Mouse (Mus musculus) frontal cortex, adult 2 months (tissue): ENCODE results near the gene Smug1. TPM values are rescaled to one million over a fixed set of nuclear protein-coding genes. Genes with fewer than 3 reads are reported as not detected.

ENCODE experiments used
- DNase-seq, 2 experiments: peaks; one replicate each; pipeline ENCODE4 v3.0.0; 2022; ENCODE audit warnings: low spot score in 1 of 2; ENCODE audit errors: extremely low spot score in 1 of 2
- polyA plus RNA-seq: library from polyadenylated mRNA; depleted of rRNA; stranded (reverse); fragments of >200 nt; gene quantifications from 2 replicates; pipeline ENCODE4 v1.2.3, GENCODE M21; 2012; rRNA removed

The Smug1 gene
- polyA plus RNA-seq: 16.1 and 16.3 TPM in 2 replicates

- no peak for DNase-seq
Observed at GRCm38 (mm10) chr15:103167042-103167615, at the start of gene Smug1. TSS of gene Smug1 (minus strand) at chr15:103167092.

GRCm38 (mm10) chr15:103216052-103216451 is 49.2 kb upstream of the Smug1 start:
- DNase-seq: no peak

DNA sequence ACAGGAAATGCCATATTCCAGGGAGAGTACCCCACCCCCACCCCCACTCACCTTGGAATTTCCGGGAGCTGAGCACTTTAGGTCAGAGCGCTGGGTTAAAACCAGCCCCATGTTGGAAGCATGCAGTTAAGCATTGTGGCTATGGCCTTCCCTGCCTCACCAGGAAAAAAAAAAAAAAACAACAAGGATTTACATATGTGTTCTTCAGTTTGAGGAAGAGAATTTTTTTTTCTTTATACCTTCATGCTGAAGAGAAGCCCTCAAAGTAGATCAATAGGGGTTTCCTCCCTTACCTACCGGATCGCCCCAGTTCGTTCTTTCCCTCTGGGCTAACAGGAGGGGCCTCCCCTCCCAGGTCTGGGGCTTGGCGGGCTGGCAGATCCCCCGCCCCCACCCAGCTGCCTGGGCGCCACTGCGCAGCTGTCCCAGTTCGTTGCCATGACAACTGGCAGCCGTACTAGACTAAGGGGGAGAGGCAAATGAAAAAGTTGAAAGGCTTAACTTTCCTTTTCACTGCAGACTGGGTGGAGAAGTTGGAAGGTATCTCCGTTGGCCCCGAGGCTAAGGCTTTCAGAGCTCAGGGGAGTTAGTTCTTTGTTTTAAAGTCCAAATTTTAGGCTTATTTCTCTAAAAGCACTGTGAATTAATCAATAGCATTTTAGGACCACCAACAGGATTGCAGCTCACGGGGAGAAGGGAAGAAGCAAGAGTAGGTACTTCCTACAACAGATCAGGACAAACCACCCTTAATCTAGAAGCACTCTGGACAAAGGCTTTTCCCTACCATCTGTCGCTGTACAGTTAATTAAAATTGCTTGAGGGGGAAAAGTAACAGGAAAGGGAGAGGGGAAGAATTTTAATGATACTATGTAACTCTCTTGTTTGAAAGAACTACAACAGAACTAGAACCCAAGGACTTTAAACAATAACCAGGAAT is 48.3 kb upstream of the Smug1 start:
- peak; percentile 70 to 94 for DNase-seq

DNA sequence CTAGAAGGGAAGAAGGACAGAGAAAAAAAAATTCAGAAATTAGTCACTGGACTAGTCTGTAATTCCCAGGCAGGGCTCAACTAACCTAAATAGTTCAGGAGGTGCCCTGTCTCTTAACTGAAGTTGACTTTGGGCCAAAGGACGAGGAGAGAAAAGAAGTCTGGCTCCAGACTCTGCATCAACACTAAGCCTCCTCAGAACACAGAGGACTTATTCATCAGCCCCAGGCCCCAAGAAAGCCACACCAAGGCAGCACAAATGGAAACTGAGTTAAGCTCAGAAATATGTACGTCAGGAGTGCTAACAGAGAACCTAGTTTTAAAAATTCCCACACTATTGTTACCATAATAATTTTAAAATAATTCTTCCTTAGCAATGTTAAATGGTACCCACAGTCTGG is 47.3 kb upstream of the Smug1 start:
- peak in 1 of 2 experiments; percentile 19 for DNase-seq

GRCm38 (mm10) chr15:103205156-103205555 is 38.3 kb upstream of the Smug1 start:
- DNase-seq: no peak

DNA sequence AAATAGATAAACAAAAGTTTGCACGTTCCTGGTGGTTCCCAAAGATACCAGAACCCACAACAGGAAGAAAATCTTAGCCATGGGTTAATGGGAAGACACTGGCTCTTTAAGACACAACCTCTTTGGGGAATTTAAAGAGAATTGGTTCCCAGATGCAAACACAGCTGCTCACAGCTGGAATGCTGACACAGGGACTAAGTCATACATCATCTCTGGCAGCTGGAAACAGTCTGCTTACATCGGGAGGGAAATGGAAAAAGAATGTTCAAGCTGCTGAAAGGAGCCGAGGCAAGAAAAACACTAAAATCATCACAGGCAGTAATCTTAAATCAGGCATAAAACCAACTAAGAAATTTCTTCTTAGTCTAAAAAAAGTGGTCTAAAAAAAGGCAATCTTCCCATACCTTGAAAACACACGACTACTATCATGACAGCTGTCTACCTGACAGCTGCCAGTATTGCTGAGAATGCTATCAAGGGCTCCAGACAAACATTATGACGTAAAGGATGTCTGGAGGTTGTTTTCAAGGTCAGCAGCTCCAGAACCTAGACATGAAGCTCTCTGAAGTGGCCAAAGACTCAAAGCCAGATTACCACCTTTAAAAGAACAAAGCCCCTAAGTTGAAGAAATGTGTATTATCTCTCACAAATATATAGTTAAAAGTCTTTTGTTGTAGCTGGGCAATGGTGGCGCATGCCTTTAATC is 35.3 kb upstream of the Smug1 start:
- no peak for DNase-seq

- DNase-seq: no peak
Observed at GRCm38 (mm10) chr15:103197785-103198184, 30.9 kb upstream of the Smug1 start.

- no peak for DNase-seq
Observed at GRCm38 (mm10) chr15:103196835-103197234, 29.9 kb upstream of the Smug1 start.

GRCm38 (mm10) chr15:103193606-103194005 is 26.7 kb upstream of the Smug1 start:
- DNase-seq: no peak

- peak in 1 of 2 experiments; percentile 68 for DNase-seq
Observed at GRCm38 (mm10) chr15:103190531-103191462, 23.9 kb upstream of the Smug1 start.

DNA sequence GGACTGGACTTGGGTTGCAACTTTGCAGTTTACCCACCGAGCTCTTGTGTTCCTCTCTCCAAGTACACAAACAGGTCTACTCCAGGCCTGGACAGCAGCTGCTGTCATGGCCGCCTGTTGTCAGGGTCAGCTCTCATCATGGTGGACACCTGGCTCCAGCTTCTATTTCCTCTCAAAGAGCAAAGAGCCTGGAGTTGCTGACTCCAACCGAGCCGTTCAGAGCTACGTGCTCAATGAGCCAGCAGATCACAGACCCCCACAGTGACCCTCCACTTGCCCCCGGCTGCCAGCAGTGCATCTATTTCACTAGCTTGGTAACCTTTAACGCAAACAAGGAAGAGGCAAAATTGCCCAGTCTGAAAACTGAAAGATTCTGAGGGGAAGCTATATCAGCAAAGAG is 23.2 kb upstream of the Smug1 start:
- no peak for DNase-seq

DNA sequence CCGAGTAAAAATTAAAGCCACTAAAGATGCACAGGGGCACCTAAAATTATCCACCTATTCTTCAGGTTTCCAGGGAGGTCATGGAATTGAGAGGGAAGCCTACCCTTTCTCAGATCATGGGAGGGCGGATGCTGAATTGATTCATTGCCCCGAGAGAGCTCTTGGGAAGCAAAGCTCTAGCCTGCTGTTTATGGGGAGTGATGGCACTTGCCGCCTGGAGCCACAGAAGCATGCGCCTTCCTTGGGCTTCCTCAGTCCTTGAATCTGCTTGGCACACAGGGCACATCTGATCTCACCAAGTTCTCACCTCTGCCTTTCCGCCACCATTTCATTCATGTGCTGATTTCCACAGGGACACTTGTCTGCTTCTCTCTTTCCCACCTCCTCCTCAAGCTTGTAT is 20.9 kb upstream of the Smug1 start:
- no peak for DNase-seq

GRCm38 (mm10) chr15:103185462-103186198 is 18.7 kb upstream of the Smug1 start:
- DNase-seq: peak in 1 of 2 experiments; percentile 69

GRCm38 (mm10) chr15:103183651-103184610 is 17.0 kb upstream of the Smug1 start:
- DNase-seq: no peak

DNA sequence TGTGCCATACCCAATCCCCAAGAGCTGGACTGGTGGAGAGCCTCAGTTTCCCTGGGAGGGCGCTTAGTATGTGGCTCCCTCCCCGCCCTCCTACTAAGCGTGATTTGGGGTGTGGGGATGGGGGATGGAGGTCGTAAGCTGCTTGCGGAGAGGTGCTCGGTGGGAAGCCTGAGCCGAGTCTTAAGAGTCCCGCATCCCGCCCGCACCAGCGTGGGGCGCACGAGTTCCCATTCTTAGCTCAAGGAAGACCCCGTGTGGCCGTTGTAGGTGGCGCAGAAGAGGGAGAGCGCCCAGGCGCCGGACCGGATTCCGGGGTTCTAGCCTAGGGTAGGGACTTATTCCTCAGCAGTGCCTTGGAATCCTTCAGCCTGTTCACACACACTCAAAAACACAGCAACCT is 16.2 kb upstream of the Smug1 start:
- DNase-seq: peak in 1 of 2 experiments; percentile 71

GRCm38 (mm10) chr15:103182166-103182790 is 15.4 kb upstream of the Smug1 start:
- peak in 1 of 2 experiments; percentile 80 for DNase-seq

GRCm38 (mm10) chr15:103180406-103180805 is 13.5 kb upstream of the Smug1 start:
- no peak for DNase-seq

DNA sequence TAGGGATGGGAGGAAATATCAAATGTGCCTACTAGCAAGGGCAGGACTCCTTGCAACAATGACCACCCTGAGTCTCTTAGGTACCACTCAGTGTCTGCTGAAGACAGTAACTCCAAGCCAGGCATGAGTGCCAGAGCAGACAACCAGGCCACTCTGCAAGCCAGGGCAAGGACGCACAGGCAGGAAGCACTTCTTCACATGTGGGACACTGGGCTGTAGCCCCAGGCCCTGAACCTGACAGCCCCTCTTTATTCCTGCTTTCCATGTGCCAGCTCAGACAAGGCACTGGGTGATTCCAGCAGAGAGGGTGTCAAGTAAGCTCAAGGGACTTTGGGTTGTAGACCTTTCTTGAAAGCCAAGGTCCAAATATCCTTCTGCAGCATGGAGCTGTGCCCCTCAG is 11.9 kb upstream of the Smug1 start:
- no peak for DNase-seq
